Mouse (Mus musculus): ENCODE measurements around the gene Fam50b. TPM values are rescaled to one million over a fixed set of nuclear protein-coding genes. Genes with fewer than 3 reads are reported as not detected.

Fam50b gene
- polyA plus RNA-seq (2015; fragmentation: Nextera tagmentation; extraction: Ambion mirVana): not detected in 2 replicates

DNA sequence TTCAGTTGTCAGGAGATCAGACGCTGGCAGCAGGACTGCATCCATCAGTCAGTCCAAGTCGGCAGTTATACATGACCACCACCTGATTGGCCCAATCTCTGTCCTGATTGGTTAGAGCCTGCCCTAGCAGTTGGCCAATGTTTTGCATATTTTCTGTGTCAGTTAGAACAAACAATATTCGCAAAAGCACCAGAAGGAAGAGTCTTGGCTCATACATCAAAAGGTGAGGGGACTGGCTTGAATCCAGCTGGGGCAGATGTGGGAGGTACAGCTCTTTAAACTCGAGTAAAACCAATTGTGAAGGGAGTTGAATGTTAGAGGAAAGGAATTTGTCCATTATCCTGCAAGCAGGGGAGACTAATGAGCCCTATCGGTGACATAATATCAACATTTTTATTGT lies at the start of gene Fam50b:
TSS of gene Fam50b (plus strand) at position 165 of the 400 bp plus-strand sequence.
- WGBS: 50% methylated on average over 5 of the region's 5 CpGs
- peaks cover 8% of the 10 kb centered on the region; the same call in 1 of the 2 replicates for H3K4me1 ChIP-seq (replicated peaks)
- H3K27me3 ChIP-seq: no peaks in the 10 kb centered on the region
- H3K9me3 ChIP-seq: peaks cover 3% of the 10 kb centered on the region; the same call in 1 of the 2 replicates
- no peak within 1 kb of the TSS for H3K9ac ChIP-seq
- no peak within 1 kb of the TSS for H3K4me3 ChIP-seq
- no peak for ATAC-seq (ENCODE audit: low read depth)
- H3K4me2 ChIP-seq: no peak within 1 kb of the TSS
- H3K27ac ChIP-seq (replicated peaks): no peak within 1 kb of the TSS; the same call in 1 of the 2 replicates
- H3K36me3 ChIP-seq: no peaks in the 10 kb centered on the region

DNA sequence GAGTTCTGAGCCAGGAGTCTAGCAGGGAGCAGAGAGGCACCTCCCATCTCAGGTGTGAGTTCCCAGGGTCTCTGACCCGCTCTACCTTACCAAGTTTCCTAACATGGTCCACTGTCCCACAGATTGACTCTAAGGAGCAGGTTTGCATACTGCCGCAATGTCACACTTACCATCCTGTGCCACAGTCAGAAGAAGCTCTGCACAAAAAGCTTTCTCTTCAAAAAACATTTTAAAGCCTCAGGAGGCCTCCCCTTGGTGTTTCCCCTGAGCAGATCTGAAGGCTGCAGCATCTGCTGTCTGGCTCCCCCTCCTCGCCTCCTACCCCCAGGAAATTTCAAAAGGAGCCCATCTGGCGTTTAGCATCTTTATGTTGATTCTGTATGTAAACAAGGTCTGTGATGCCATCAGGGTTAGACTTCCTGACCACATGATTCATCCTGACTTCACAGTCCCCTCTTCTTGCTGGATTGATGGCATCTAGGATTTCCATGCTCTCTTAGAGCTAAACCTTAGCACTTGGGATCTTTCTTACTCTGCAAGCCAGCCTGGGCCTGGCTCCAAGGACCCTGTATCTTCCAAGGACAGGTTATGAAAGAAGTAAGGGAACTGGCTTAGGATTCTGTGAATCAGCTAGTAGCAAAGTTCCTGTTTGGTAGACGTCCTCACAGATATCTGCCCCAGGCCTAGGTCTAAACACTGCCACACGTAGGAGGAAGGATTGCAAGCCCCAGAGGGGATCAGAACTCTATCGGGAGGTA lies 49.5 kb upstream of the Fam50b start:
- peaks cover 9% of the 10 kb centered on the region for H3K4me1 ChIP-seq (replicated peaks)
- H3K4me2 ChIP-seq: no peak overlapping the region
- H3K27ac ChIP-seq (replicated peaks): no peak overlapping the region
- H3K27me3 ChIP-seq: no peaks in the 10 kb centered on the region
- H3K4me3 ChIP-seq: no peak overlapping the region
- no peaks in the 10 kb centered on the region for H3K9me3 ChIP-seq
- WGBS: 72% methylated on average over 7 of the region's 7 CpGs
- ATAC-seq (ENCODE audit: low read depth): no peak
- no peak overlapping the region for H3K9ac ChIP-seq
- no peaks in the 10 kb centered on the region for H3K36me3 ChIP-seq

DNA sequence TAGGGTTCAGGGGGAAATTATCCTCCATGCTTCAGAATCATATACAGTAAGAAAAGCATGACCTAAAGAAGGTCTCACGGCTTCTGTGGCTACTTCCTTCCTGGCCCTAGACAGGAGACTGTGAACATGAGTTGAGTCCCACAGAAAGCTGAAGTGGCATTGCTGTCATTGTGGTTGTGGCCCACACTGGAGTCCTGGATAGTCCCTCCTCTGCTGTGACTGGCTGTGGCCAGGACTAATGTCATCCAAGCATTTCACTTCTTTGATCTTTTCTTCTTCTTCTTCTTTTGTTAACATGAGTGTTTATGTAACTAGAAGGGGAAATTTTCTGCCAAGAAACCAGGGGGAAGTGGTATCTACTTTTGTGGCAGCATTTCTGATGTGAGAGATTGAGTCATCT lies 43.6 kb upstream of the Fam50b start:
- no peaks in the 10 kb centered on the region for H3K4me1 ChIP-seq (replicated peaks)
- no peak overlapping the region for H3K27ac ChIP-seq (replicated peaks)
- no peak overlapping the region for H3K9ac ChIP-seq
- H3K4me2 ChIP-seq: no peak overlapping the region
- 93% methylated on average over 1 of the region's 1 CpGs for WGBS
- no peaks in the 10 kb centered on the region for H3K9me3 ChIP-seq
- no peaks in the 10 kb centered on the region for H3K36me3 ChIP-seq
- no peak overlapping the region for H3K4me3 ChIP-seq
- ATAC-seq (ENCODE audit: low read depth): no peak
- no peaks in the 10 kb centered on the region for H3K27me3 ChIP-seq

DNA sequence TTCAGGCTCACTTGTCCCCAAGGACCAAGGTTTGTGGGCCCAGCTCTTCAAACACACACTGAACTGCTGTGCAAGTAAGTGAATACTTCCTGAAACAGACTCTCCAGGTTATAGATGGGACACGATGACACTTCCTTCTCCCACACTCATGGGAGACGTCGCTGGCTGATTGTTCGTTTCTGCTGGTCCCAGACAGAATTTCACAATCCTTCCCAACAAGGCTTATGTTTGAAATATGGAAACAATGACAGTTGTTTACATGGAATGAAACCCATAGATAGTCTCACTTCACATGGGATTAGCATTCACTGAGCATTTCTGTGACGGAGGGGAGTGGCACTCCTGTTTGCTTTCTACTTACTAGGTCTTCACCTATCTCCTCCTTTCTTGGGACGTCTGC lies 41.5 kb upstream of the Fam50b start:
- H3K27me3 ChIP-seq: no peaks in the 10 kb centered on the region
- H3K27ac ChIP-seq (replicated peaks): no peak overlapping the region

DNA sequence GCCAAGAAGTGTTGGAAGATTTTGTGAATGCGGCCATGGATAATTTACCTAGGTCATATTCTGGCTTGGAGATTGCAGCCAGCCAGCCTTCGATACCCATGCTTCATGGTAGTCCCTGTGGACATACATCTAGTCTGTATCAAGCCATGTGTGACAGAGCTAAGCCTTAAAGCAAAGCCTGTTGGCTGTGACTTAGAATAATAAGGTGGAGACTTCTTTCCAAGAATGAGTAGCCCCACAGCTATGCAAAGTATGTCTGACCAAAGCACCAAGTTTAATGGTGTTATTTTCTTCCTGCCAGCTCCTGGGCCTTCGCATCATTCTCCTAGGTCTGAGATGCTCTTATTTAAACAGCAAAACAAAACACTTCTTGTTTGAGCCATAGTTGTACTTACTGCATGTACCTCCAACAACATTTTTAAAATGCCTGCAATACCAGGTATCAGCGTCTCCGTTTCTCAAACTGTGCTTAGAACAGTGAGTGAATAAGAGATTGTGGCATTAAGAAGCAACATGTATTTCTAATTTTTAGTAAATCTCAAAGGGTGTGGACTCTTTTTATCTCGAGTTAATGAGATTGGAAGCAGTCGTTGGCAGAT lies 37.8 kb upstream of the Fam50b start:
- no peak overlapping the region for H3K4me2 ChIP-seq
- H3K9me3 ChIP-seq: no peaks in the 10 kb centered on the region
- H3K9ac ChIP-seq: no peak overlapping the region
- no peaks in the 10 kb centered on the region for H3K4me1 ChIP-seq (replicated peaks)
- 87% methylated on average over 7 of the region's 7 CpGs for WGBS
- H3K4me3 ChIP-seq: no peak overlapping the region
- no peaks in the 10 kb centered on the region for H3K27me3 ChIP-seq
- no peak for ATAC-seq (ENCODE audit: low read depth)
- H3K27ac ChIP-seq (replicated peaks): no peak overlapping the region
- H3K36me3 ChIP-seq: no peaks in the 10 kb centered on the region

More for the DNA sequence above, 41.5 kb upstream of the Fam50b start:
- no peak for ATAC-seq (ENCODE audit: low read depth)
- Histone ChIP-seq H3K9ac (no peak overlapping the region), H3K36me3 (no peaks in the 10 kb centered on the region), H3K4me1 (replicated peaks) (no peaks in the 10 kb centered on the region), H3K9me3 (no peaks in the 10 kb centered on the region), H3K4me3 (no peak overlapping the region), H3K4me2 (no peak overlapping the region)
- 83% methylated on average over 6 of the region's 6 CpGs for WGBS

DNA sequence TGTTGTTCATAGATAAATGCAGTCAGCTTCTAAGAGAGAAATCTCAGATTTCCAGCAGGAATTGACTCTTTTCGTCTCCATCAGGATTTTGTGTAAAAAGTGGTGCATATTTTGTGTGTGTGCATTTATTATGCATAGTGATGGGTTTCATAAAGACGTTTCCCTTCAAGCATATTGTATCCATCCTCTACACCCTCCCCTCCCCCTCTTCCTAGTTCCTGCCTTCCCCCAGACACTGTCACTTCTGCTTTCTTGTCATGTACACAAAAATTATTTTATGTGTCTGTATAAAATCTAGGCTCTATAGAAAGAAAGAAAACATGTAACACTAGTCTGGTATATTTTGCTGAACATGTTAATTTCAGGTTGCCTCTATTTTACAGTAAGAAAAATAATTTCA lies 34.6 kb upstream of the Fam50b start:
- no peaks in the 10 kb centered on the region for H3K36me3 ChIP-seq
- H3K4me2 ChIP-seq: no peak overlapping the region
- no peak overlapping the region for H3K27ac ChIP-seq (replicated peaks)
- no peak overlapping the region for H3K4me3 ChIP-seq
- no peaks in the 10 kb centered on the region for H3K4me1 ChIP-seq (replicated peaks)
- H3K27me3 ChIP-seq: no peaks in the 10 kb centered on the region
- WGBS: 78% methylated on average over 2 of the region's 2 CpGs
- no peaks in the 10 kb centered on the region for H3K9me3 ChIP-seq
- no peak overlapping the region for H3K9ac ChIP-seq
- ATAC-seq (ENCODE audit: low read depth): no peak

DNA sequence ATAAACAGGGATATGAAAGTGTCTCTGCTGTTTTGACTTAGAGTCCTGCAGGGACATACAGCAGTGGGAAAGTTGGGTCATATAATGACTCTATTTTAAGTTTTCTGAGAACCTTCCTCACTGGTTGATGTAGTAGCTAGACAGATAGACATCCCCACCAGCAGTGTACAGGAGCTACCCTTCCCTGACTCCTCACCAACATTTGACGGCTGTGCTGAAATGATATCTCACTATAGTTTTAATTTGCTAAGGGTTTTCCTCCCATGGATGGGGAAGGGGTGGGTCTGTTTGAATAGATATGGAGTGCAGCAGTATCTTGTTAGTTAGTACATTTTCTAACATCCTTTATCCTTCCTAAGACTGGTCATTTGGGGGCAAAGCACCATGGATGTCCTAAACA lies 34.0 kb upstream of the Fam50b start:
- H3K9ac ChIP-seq: no peak overlapping the region
- ATAC-seq (ENCODE audit: low read depth): no peak
- H3K27me3 ChIP-seq: no peaks in the 10 kb centered on the region
- no peak overlapping the region for H3K27ac ChIP-seq (replicated peaks)
- no peak overlapping the region for H3K4me2 ChIP-seq
- H3K4me3 ChIP-seq: no peak overlapping the region
- 94% methylated on average over 1 of the region's 1 CpGs for WGBS
- no peaks in the 10 kb centered on the region for H3K36me3 ChIP-seq
- no peaks in the 10 kb centered on the region for H3K9me3 ChIP-seq
- no peaks in the 10 kb centered on the region for H3K4me1 ChIP-seq (replicated peaks)

DNA sequence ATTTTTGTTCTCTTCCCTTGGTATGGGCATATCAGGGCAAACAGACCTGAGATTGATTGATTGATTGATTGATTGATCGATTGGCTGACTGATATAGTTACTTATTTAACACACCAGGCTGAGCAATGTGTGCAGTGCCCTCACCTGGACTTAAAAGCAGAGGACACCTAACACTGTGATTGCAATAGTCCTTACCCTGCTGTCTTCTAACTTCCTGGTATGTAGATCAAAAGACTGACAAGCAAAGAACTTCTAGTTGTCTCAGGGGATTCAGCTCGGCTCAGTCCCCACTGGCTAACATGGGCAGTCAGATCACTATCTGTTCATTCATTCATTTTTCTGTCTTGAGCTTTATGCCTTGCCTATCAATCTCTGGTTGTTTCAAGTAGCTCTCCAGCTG lies 31.3 kb upstream of the Fam50b start:
- no peaks in the 10 kb centered on the region for H3K36me3 ChIP-seq
- no peak overlapping the region for H3K4me2 ChIP-seq
- H3K27me3 ChIP-seq: no peaks in the 10 kb centered on the region
- no peak overlapping the region for H3K27ac ChIP-seq (replicated peaks)
- no peak overlapping the region for H3K9ac ChIP-seq
- no peak for ATAC-seq (ENCODE audit: low read depth)
- 73% methylated on average over 2 of the region's 2 CpGs for WGBS
- no peaks in the 10 kb centered on the region for H3K9me3 ChIP-seq
- no peak overlapping the region for H3K4me3 ChIP-seq
- no peaks in the 10 kb centered on the region for H3K4me1 ChIP-seq (replicated peaks)

DNA sequence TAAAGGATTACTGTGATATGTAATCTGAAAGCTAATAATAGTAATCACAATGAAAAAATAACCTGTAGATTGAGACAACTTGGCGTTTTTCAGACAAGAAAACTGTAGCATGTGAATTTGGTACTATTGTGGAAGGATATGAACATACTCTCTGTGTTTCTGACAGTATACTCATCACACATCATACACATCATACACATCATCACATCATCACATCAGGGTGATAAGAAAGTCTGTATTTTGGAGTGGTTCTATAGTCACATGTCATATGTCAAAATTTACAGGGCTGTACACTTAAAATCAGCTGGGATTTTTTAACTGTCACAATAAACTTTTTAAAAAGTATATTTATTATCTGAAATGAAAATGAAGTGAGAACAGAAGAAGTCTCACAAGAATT lies 30.9 kb upstream of the Fam50b start:
- Histone ChIP-seq H3K4me2 (no peak overlapping the region), H3K27ac (replicated peaks) (no peak overlapping the region), H3K36me3 (no peaks in the 10 kb centered on the region), H3K9me3 (no peaks in the 10 kb centered on the region), H3K4me3 (no peak overlapping the region), H3K27me3 (no peaks in the 10 kb centered on the region), H3K9ac (no peak overlapping the region), H3K4me1 (replicated peaks) (no peaks in the 10 kb centered on the region)
- WGBS: 95% methylated on average over 1 of the region's 1 CpGs
- no peak for ATAC-seq (ENCODE audit: low read depth)

DNA sequence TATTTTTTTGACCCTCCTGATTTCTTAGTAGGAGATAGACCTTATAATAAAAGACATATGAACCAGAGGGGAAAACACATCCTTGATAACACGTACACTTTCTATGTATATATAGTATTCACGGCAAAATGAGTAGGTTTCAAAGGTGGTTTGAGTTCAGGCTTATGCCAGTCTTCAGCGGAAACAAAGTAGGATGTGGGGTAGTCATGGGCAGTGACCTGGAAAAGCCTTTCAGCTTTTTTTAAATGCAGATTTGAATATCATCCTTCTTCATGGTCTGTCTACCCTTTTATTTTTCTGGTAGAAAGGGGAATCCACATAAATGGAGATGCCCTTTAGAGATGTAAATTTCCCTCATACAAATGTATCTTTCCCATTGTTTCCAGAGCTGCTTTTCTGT lies 29.8 kb upstream of the Fam50b start:
- no peak for ATAC-seq (ENCODE audit: low read depth)
- Histone ChIP-seq H3K9me3 (no peaks in the 10 kb centered on the region), H3K9ac (no peak overlapping the region), H3K4me1 (replicated peaks) (no peaks in the 10 kb centered on the region; the same call in 1 of the 2 replicates), H3K4me3 (no peak overlapping the region), H3K36me3 (no peaks in the 10 kb centered on the region), H3K27me3 (no peaks in the 10 kb centered on the region), H3K27ac (replicated peaks) (no peak overlapping the region), H3K4me2 (no peak overlapping the region)
- WGBS: 41% methylated on average over 3 of the region's 3 CpGs

DNA sequence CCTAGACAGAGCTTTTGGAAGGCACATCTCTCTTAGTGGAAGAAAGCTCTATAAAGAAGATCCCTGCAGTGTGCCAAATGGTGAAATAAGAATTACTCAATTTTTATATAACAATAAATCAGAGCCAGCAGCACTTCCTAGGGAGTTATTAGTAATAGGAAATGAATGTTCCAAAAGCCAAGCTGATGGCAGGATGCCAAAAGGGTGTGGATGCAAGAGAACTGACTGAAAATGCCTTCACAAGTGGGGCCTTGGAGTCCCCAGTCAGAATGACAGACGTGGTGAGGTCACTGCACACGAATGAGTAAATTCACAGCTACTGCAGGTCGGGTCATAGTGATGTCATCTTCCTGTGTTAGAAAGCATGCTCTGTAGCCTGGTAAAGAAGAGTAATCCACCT lies 25.7 kb upstream of the Fam50b start:
- H3K4me1 ChIP-seq (replicated peaks): no peaks in the 10 kb centered on the region; the same call in 1 of the 2 replicates
- no peak overlapping the region for H3K9ac ChIP-seq
- H3K9me3 ChIP-seq: no peaks in the 10 kb centered on the region
- no peak; the same call in 1 of the 2 replicates for ATAC-seq (ENCODE audit: low read depth)
- no peaks in the 10 kb centered on the region for H3K27me3 ChIP-seq
- no peak overlapping the region for H3K4me3 ChIP-seq
- H3K27ac ChIP-seq (replicated peaks): no peak overlapping the region
- H3K36me3 ChIP-seq: no peaks in the 10 kb centered on the region
- no peak overlapping the region for H3K4me2 ChIP-seq
- 53% methylated on average over 3 of the region's 3 CpGs for WGBS

DNA sequence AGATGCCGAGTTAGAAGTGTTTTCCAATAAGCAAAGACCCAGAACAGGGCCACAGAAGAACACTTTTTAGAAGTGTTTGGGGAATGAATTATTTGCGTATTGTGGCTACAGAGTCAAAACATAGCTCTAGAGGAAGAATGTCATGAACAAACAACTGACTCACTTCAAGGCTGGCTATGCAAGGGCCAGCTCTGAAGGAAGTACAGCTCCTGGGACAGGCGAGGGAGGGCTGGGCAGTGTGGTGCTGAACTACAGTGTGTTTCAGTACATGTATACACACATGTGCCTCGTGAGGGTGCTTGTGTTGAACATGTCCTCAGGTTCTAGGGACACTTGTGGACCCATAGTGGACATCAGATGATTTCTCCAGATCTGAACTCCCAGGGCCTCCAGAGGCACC lies 25.1 kb upstream of the Fam50b start:
- no peak overlapping the region for H3K27ac ChIP-seq (replicated peaks)
- no peak overlapping the region for H3K4me3 ChIP-seq
- no peak for ATAC-seq (ENCODE audit: low read depth)
- WGBS: 85% methylated on average over 4 of the region's 4 CpGs
- no peak overlapping the region for H3K4me2 ChIP-seq
- no peaks in the 10 kb centered on the region; the same call in 1 of the 2 replicates for H3K4me1 ChIP-seq (replicated peaks)
- no peaks in the 10 kb centered on the region for H3K9me3 ChIP-seq
- no peaks in the 10 kb centered on the region for H3K36me3 ChIP-seq
- H3K9ac ChIP-seq: no peak overlapping the region
- H3K27me3 ChIP-seq: no peaks in the 10 kb centered on the region

Data from neural tube, embryonic 13.5 days (tissue).